Mouse (Mus musculus) limb, embryonic 13.5 days (tissue): Measurements from ENCODE around the gene Ppm1j. TPM values are rescaled to one million over a fixed set of nuclear protein-coding genes. Genes with fewer than 3 reads are reported as not detected.
"Not testable (repeated sequence)": the region's sequence is repeated elsewhere in the genome, so short reads cannot be mapped to it uniquely, and the experiment has no call there.

Source experiments
- ATAC-seq: fragments of 200-750 bp; cut with Nextera tagmentation; 2 replicates; pipeline ENCODE4 v1.8.0; 2017; ENCODE audit warnings: low read depth, moderate number of reproducible peaks, moderate TSS enrichment; ENCODE audit not compliant: low FRiP score
- H3K27ac ChIP-seq: fragments of 300-500 bp; sonication (generic); 2 replicates; pipeline ENCODE4 v1.5.1; 2015; ENCODE audit warnings: inconsistent platforms, mild to moderate bottlenecking, moderate library complexity
- H3K27me3 ChIP-seq: fragments of 300-500 bp; sonication (generic); 2 replicates; pipeline ENCODE4 v1.6.1; 2015; ENCODE audit warnings: mild to moderate bottlenecking, inconsistent platforms
- H3K36me3 ChIP-seq: fragments of 300-500 bp; sonication (generic); 2 replicates; pipeline ENCODE4 v1.6.1; 2015; ENCODE audit warnings: inconsistent platforms, mild to moderate bottlenecking, moderate library complexity
- H3K4me1 ChIP-seq: fragments of 300-500 bp; sonication (generic); 2 replicates; pipeline ENCODE4 v1.6.1; 2015; ENCODE audit warnings: inconsistent platforms
- H3K4me2 ChIP-seq: fragments of 300-500 bp; sonication (generic); replicated peaks from 2 replicates; pipeline ENCODE4 v1.6.1; 2015; ENCODE audit warnings: inconsistent platforms, mild to moderate bottlenecking, moderate library complexity
- H3K4me3 ChIP-seq: fragments of 300-500 bp; sonication (generic); 2 replicates; pipeline ENCODE4 v1.5.1; 2015; ENCODE audit warnings: moderate library complexity, mild to moderate bottlenecking, inconsistent platforms
- H3K9ac ChIP-seq: fragments of 300-500 bp; sonication (generic); 2 replicates; pipeline ENCODE4 v1.6.1; 2015; ENCODE audit warnings: mild to moderate bottlenecking, inconsistent platforms
- H3K9me3 ChIP-seq: fragments of 300-500 bp; sonication (generic); 2 replicates; pipeline ENCODE4 v1.6.1; 2016; ENCODE audit warnings: inconsistent platforms
- WGBS: fragments of 180-500 bp; shearing (Covaris S2); methylation state at CpG from one replicate; pipeline ENCODE4 v1.1.7; 2015; 5-methylcytosine and 5-hydroxymethylcytosine counted together
- polyA plus RNA-seq: library from polyadenylated mRNA; unstranded; fragments of >200 nt; fragmentation: Nextera tagmentation; extraction: Ambion mirVana; gene quantifications from 2 replicates; pipeline ENCODE4 v1.2.1, GENCODE M21; 2015

Gene Ppm1j
- polyA plus RNA-seq: 2.8 and 3.4 TPM in 2 replicates

GRCm38 (mm10) chr3:104780561-104781420 lies at the start of gene Ppm1j:
Gene Ppm1j (plus strand): TSS chr3:104781056.
- H3K27me3 ChIP-seq: peaks cover 99% of the 10 kb centered on the region
- ATAC-seq: peak; percentile 76
- no peaks in the 10 kb centered on the region for H3K9me3 ChIP-seq
- H3K9ac ChIP-seq: peak within 1 kb of the TSS; percentile 66
- peak within 1 kb of the TSS; percentile 53 for H3K4me3 ChIP-seq
- no peak within 1 kb of the TSS for H3K27ac ChIP-seq
- WGBS: 2% methylated on average over 56 of the region's 56 CpGs
- peaks cover 32% of the 10 kb centered on the region for H3K4me1 ChIP-seq
- H3K4me2 ChIP-seq: peak within 1 kb of the TSS; percentile 98
- H3K36me3 ChIP-seq: no peaks in the 10 kb centered on the region

- H3K9ac ChIP-seq: no peak overlapping the region
- no peaks in the 10 kb centered on the region for H3K9me3 ChIP-seq
- H3K4me1 ChIP-seq: no peaks in the 10 kb centered on the region
- H3K4me2 ChIP-seq: no peak overlapping the region
- H3K4me3 ChIP-seq: no peak overlapping the region
- no peak overlapping the region for H3K27ac ChIP-seq
- H3K27me3 ChIP-seq: no peaks in the 10 kb centered on the region
- WGBS: 25% methylated on average over 3 of the region's 3 CpGs
- no peaks in the 10 kb centered on the region for H3K36me3 ChIP-seq
- ATAC-seq: no peak
Measured at GRCm38 (mm10) chr3:104732907-104733306, 47.9 kb upstream of the Ppm1j start.

GRCm38 (mm10) chr3:104734654-104735053 lies 46.2 kb upstream of the Ppm1j start:
- Histone ChIP-seq H3K4me2 (no peak overlapping the region), H3K27ac (no peak overlapping the region)
- WGBS: 36% methylated on average over 7 of the region's 7 CpGs

GRCm38 (mm10) chr3:104741954-104742353 lies 38.9 kb upstream of the Ppm1j start:
- Histone ChIP-seq H3K9ac (no peak overlapping the region), H3K4me3 (no peak overlapping the region), H3K27ac (no peak overlapping the region), H3K4me1 (no peaks in the 10 kb centered on the region), H3K9me3 (no peaks in the 10 kb centered on the region), H3K4me2 (no peak overlapping the region), H3K27me3 (no peaks in the 10 kb centered on the region), H3K36me3 (no peaks in the 10 kb centered on the region)
- ATAC-seq: no peak
- 88% methylated on average over 3 of the region's 3 CpGs for WGBS

More at GRCm38 (mm10) chr3:104734654-104735053, 46.2 kb upstream of the Ppm1j start:
- no peak overlapping the region for H3K9ac ChIP-seq
- H3K4me3 ChIP-seq: no peak overlapping the region
- H3K27me3 ChIP-seq: no peaks in the 10 kb centered on the region
- H3K4me1 ChIP-seq: no peaks in the 10 kb centered on the region
- ATAC-seq: no peak
- no peaks in the 10 kb centered on the region for H3K36me3 ChIP-seq
- no peaks in the 10 kb centered on the region for H3K9me3 ChIP-seq

- no peaks in the 10 kb centered on the region for H3K4me1 ChIP-seq
- H3K9me3 ChIP-seq: no peaks in the 10 kb centered on the region
- H3K4me3 ChIP-seq: no peak overlapping the region
- ATAC-seq: no peak
- H3K36me3 ChIP-seq: no peaks in the 10 kb centered on the region
- WGBS: 20% methylated on average over 1 of the region's 1 CpGs
- no peak overlapping the region for H3K4me2 ChIP-seq
- H3K27ac ChIP-seq: no peak overlapping the region
- H3K9ac ChIP-seq: no peak overlapping the region
- no peaks in the 10 kb centered on the region for H3K27me3 ChIP-seq
Measured at GRCm38 (mm10) chr3:104743161-104743560, 37.7 kb upstream of the Ppm1j start.

GRCm38 (mm10) chr3:104743864-104744263 lies 37.0 kb upstream of the Ppm1j start:
- Histone ChIP-seq H3K27me3 (no peaks in the 10 kb centered on the region), H3K36me3 (no peaks in the 10 kb centered on the region), H3K4me2 (no peak overlapping the region), H3K9ac (no peak overlapping the region), H3K4me1 (no peaks in the 10 kb centered on the region), H3K9me3 (no peaks in the 10 kb centered on the region), H3K27ac (no peak overlapping the region), H3K4me3 (no peak overlapping the region)
- ATAC-seq: no peak
- 75% methylated on average over 1 of the region's 1 CpGs for WGBS

GRCm38 (mm10) chr3:104752845-104753244 lies 28.0 kb upstream of the Ppm1j start:
- not testable (repeated sequence) for H3K36me3 ChIP-seq, H3K27me3 ChIP-seq, H3K4me3 ChIP-seq, H3K9me3 ChIP-seq, H3K4me1 ChIP-seq, H3K27ac ChIP-seq, ATAC-seq, H3K9ac ChIP-seq
- WGBS: 17% methylated on average over 22 of the region's 25 CpGs
- peak overlapping the region; percentile 37; the same call in 1 of the 2 replicates for H3K4me2 ChIP-seq

GRCm38 (mm10) chr3:104758406-104758805 lies 22.4 kb upstream of the Ppm1j start:
- H3K9ac ChIP-seq: peak overlapping the region; percentile 62
- peaks cover 4% of the 10 kb centered on the region; the same call in 1 of the 2 replicates for H3K4me1 ChIP-seq
- peak overlapping the region; percentile 67 for H3K4me2 ChIP-seq
- H3K27me3 ChIP-seq: peaks cover 25% of the 10 kb centered on the region
- peak overlapping the region; percentile 42 for H3K4me3 ChIP-seq
- no peak overlapping the region for H3K27ac ChIP-seq
- ATAC-seq: peak; percentile 85
- H3K9me3 ChIP-seq: no peaks in the 10 kb centered on the region
- WGBS: 2% methylated on average over 27 of the region's 27 CpGs
- no peaks in the 10 kb centered on the region for H3K36me3 ChIP-seq

- peak overlapping the region; percentile 62 for H3K9ac ChIP-seq
- H3K36me3 ChIP-seq: no peaks in the 10 kb centered on the region
- H3K4me3 ChIP-seq: peak overlapping the region; percentile 42
- 8% methylated on average over 5 of the region's 5 CpGs for WGBS
- no peak overlapping the region for H3K27ac ChIP-seq
- peaks cover 22% of the 10 kb centered on the region for H3K27me3 ChIP-seq
- H3K4me1 ChIP-seq: peaks cover 4% of the 10 kb centered on the region; the same call in 1 of the 2 replicates
- no peaks in the 10 kb centered on the region for H3K9me3 ChIP-seq
- H3K4me2 ChIP-seq: peak overlapping the region; percentile 67
- ATAC-seq: no peak
Measured at GRCm38 (mm10) chr3:104758869-104759268, 22.0 kb upstream of the Ppm1j start.

GRCm38 (mm10) chr3:104762103-104762863 lies 18.6 kb upstream of the Ppm1j start:
- ATAC-seq, H3K4me2 ChIP-seq, H3K4me3 ChIP-seq, H3K9me3 ChIP-seq, H3K4me1 ChIP-seq, H3K9ac ChIP-seq, H3K36me3 ChIP-seq, H3K27ac ChIP-seq: not testable (repeated sequence)
- 29% methylated on average over 20 of the region's 20 CpGs for WGBS
- peaks cover 22% of the 10 kb centered on the region for H3K27me3 ChIP-seq

GRCm38 (mm10) chr3:104765021-104765420 lies 15.8 kb upstream of the Ppm1j start:
- Histone ChIP-seq H3K27ac (no peak overlapping the region), H3K9me3 (no peaks in the 10 kb centered on the region), H3K4me3 (no peak overlapping the region), H3K4me2 (no peak overlapping the region), H3K9ac (no peak overlapping the region), H3K4me1 (peaks cover under 1% of the 10 kb centered on the region; the same call in 1 of the 2 replicates), H3K27me3 (peaks cover 13% of the 10 kb centered on the region), H3K36me3 (no peaks in the 10 kb centered on the region)
- ATAC-seq: no peak
- WGBS: 24% methylated on average over 4 of the region's 4 CpGs

- no peaks in the 10 kb centered on the region for H3K36me3 ChIP-seq
- 66% methylated on average over 2 of the region's 2 CpGs for WGBS
- H3K27ac ChIP-seq: no peak overlapping the region
- peaks cover under 1% of the 10 kb centered on the region; the same call in 1 of the 2 replicates for H3K27me3 ChIP-seq
- peaks cover 21% of the 10 kb centered on the region for H3K4me1 ChIP-seq
- H3K4me2 ChIP-seq: no peak overlapping the region
- no peak overlapping the region for H3K4me3 ChIP-seq
- no peak for ATAC-seq
- no peak overlapping the region for H3K9ac ChIP-seq
- no peaks in the 10 kb centered on the region for H3K9me3 ChIP-seq
Measured at GRCm38 (mm10) chr3:104767141-104767540, 13.7 kb upstream of the Ppm1j start.
